Mouse (Mus musculus): ENCODE measurements around the gene Dnpep. TPM values are rescaled to one million over a fixed set of nuclear protein-coding genes. Genes with fewer than 3 reads are reported as not detected.

Gene Dnpep
- polyA plus RNA-seq, 1 experiment = 87.0 TPM

DNA sequence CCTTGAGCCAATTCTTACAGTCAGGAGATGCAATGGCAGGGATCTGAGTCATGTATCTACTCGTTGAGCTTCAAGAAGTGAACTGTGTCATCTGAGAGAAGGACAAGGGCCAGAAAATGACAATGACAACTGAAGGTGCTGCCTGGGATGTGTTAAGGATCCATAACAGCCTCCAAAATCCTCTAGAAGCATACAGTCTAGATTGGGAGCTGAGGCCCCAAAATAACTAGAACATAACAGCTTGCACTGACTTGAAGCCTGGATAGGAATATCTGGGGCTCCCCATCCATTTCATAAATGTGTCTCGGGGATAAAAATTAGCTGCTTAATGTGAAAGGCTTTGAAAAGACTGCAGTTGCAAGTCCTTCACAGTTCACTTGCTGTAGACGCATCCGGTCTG, 40.2 kb upstream of the Dnpep start:
- WGBS = 86% methylated on average over 4 of the region's 4 CpGs
- Histone ChIP-seq H3K27me3 (ENCODE audit: control insufficient read depth, insufficient read depth, low read length) (no peaks in the 10 kb centered on the region), H3K4me1 (ENCODE audit: control insufficient read depth, insufficient read depth, low read length) (peaks cover 15% of the 10 kb centered on the region; the same call in 1 of the 2 replicates), H3K4me3 (replicated peaks; ENCODE audit: insufficient read depth, low read depth, low read length) (no peak overlapping the region), H3K27ac (ENCODE audit: insufficient read depth, low read length) (no peak overlapping the region)
- TF ChIP-seq POLR2A (IDR thresholded peaks at IDR 0.05; ENCODE audit: borderline replicate concordance, insufficient read depth, low read length) (no peak), CTCF (IDR thresholded peaks at IDR 0.05; ENCODE audit: borderline replicate concordance, insufficient read depth, low read depth, low read length) (no peak)
- no peak for DNase-seq

DNA sequence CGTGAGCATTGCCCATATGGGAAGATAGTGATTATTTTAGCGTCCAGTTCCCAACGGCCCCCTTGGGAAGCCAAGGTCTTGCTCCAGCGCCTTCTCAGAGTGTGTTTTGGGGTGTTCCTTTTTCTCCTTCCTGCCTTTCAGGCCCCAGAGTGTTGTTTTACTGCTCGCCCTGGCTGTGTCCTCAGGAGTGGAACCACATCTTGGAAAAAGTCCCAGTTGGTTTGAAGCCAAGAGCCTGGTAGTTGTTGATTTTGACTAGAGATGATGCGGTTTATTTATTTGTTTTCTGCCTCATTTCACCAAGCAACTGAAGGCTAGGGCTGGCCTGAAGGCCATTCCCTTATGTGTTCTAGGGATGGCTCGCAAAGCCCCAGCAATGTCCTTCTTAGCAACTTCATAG, 39.5 kb upstream of the Dnpep start:
- Histone ChIP-seq H3K4me3 (replicated peaks; ENCODE audit: insufficient read depth, low read depth, low read length) (no peak overlapping the region), H3K27ac (ENCODE audit: insufficient read depth, low read length) (no peak overlapping the region), H3K4me1 (ENCODE audit: control insufficient read depth, insufficient read depth, low read length) (peaks cover 15% of the 10 kb centered on the region; the same call in 1 of the 2 replicates), H3K27me3 (ENCODE audit: control insufficient read depth, insufficient read depth, low read length) (no peaks in the 10 kb centered on the region)
- TF ChIP-seq CTCF (IDR thresholded peaks at IDR 0.05; ENCODE audit: borderline replicate concordance, insufficient read depth, low read depth, low read length) = no peak
- TF ChIP-seq POLR2A (IDR thresholded peaks at IDR 0.05; ENCODE audit: borderline replicate concordance, insufficient read depth, low read length) = no peak
- DNase-seq = peak; percentile 65 to 75
- WGBS = 23% methylated on average over 7 of the region's 7 CpGs

DNA sequence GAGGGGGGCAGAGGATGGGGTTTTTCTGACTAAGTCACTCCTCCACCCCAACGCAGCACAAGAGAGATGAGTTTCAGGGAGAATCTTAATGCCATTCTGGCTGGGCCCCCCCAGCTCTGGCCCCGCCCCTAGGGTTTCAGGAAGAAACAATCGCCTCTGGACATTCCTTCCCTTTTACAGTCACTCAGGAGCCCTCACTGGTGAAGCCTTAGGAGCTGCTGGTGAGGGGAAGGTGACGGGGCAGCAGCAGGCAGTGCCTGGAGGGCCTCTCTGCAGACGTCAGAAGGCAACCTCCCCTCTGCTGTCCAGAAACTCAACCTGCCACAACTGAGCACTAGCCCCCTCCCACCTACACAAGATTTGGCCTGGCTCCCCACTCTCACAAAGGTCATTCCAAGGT, 31.5 kb upstream of the Dnpep start:
- 76% methylated on average over 5 of the region's 5 CpGs for WGBS
- Histone ChIP-seq H3K27me3 (ENCODE audit: control insufficient read depth, insufficient read depth, low read length) (no peaks in the 10 kb centered on the region), H3K4me1 (ENCODE audit: control insufficient read depth, insufficient read depth, low read length) (no peaks in the 10 kb centered on the region), H3K27ac (ENCODE audit: insufficient read depth, low read length) (no peak overlapping the region), H3K4me3 (replicated peaks; ENCODE audit: insufficient read depth, low read depth, low read length) (no peak overlapping the region)
- DNase-seq = no peak
- no peak for TF ChIP-seq CTCF (IDR thresholded peaks at IDR 0.05; ENCODE audit: borderline replicate concordance, insufficient read depth, low read depth, low read length)
- no peak for TF ChIP-seq POLR2A (IDR thresholded peaks at IDR 0.05; ENCODE audit: borderline replicate concordance, insufficient read depth, low read length)

DNA sequence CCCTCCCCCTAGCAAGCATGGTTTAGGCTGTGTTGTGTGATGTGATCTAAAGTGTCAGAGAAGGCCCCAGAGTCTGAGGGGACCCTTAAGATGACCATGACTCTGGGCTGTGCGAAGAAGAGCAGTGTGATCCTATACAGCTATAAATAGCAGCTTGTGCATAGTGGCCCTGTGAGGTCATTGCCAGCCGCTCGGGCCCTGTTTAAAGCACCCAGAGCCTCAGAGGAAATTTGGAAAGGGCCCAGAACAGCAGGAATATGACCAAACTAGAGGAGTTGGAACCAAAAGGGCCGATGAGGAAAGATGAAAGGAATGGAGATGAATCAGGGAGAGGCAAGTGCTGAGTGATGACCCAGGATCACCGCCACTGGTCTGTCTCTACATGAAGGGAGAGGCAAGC, 29.5 kb upstream of the Dnpep start:
- no peaks in the 10 kb centered on the region for H3K4me1 ChIP-seq (ENCODE audit: control insufficient read depth, insufficient read depth, low read length)
- no peak for TF ChIP-seq POLR2A (IDR thresholded peaks at IDR 0.05; ENCODE audit: borderline replicate concordance, insufficient read depth, low read length)
- TF ChIP-seq CTCF (IDR thresholded peaks at IDR 0.05; ENCODE audit: borderline replicate concordance, insufficient read depth, low read depth, low read length) = no peak
- 77% methylated on average over 5 of the region's 5 CpGs for WGBS
- DNase-seq = no peak
- no peak overlapping the region for H3K27ac ChIP-seq (ENCODE audit: insufficient read depth, low read length)
- no peak overlapping the region for H3K4me3 ChIP-seq (replicated peaks; ENCODE audit: insufficient read depth, low read depth, low read length)
- H3K27me3 ChIP-seq (ENCODE audit: control insufficient read depth, insufficient read depth, low read length) = no peaks in the 10 kb centered on the region

DNA sequence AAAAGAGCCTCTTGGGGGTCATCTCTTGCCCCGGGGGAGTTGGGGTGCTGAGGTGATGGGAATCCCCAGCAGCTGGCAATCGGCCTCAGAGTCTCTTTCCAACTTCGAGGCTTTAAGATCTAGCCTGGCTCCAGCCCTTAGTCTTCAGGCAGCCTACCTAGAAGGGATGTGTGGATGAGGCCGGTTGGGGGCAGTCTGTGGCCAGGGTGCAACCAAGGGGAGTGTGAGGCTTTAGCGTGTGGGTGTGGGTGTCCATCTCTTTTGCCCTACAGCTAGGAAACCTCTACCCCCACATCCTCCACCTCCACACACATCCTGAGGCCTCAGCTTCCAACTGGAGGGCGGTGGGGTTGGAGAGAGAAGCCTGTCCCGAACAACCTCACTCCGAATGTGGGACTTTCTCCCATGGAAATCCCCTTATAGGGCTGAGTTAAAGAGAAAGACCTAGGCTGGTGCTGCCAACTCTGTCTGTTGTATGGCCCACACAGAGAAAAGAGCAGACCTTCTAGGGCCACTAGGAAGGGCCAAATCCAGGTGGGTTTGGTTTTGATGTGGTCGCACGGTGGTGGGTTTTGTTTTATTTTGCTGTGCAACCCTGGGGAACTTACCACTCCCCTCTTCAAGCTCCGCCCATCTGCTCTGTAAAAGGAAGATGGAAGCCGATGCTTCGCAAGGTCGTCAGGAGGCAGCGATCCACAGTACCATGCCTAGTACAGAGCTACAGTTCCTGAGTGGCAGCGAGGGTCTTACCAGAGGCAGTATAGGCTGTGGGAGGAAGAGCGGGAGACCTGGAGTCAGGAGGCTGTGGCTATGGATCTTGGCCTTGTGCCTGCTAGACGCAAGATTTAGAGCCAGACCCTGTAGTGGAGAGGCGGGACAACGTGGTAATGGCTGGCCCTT, 27.5 kb upstream of the Dnpep start:
- H3K4me3 ChIP-seq (replicated peaks; ENCODE audit: insufficient read depth, low read depth, low read length) = no peak overlapping the region
- WGBS = 67% methylated on average over 20 of the region's 20 CpGs
- no peaks in the 10 kb centered on the region for H3K4me1 ChIP-seq (ENCODE audit: control insufficient read depth, insufficient read depth, low read length)
- DNase-seq = no peak
- TF ChIP-seq CTCF (IDR thresholded peaks at IDR 0.05; ENCODE audit: borderline replicate concordance, insufficient read depth, low read depth, low read length) (peak; percentile 31; the same call in 1 of the 2 replicates), POLR2A (IDR thresholded peaks at IDR 0.05; ENCODE audit: borderline replicate concordance, insufficient read depth, low read length) (no peak)
- no peak overlapping the region for H3K27ac ChIP-seq (ENCODE audit: insufficient read depth, low read length)
- no peaks in the 10 kb centered on the region for H3K27me3 ChIP-seq (ENCODE audit: control insufficient read depth, insufficient read depth, low read length)

DNA sequence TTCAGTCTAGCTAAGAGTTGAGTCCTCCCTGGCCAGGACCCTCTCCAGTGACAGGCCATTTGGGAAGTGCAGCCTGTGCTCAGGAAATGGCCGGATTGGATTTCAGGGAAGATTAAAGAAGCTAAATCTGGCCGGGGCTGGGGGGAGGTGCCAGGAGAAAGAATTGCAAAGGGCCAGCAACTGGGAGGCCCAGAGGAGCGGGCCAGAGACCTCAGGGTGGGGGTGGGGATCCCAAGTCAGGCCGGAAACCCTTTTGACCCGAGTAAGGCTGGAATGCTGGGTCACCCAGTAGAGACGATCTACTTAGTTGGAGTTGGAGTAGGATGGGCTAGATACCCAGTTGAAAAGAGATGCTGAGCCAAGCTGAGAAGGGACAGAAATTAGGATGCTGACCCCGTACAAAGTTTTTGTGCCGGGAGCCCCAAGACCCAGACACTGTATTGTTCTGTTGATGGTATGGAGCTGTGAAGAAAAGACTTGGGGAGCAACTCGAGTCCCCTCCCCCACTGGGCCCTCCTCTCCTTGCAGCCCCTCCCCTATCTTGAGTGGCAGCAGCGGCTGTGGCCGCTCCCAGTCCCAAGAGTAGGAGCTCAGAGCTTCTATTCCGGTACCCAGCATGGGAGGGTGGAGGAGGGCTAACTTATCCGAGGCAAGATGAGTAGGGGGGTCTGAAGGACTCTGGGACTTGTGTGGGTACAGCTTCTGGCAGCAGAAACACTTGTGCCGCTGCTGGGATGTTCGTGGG, 26.7 kb upstream of the Dnpep start:
- 57% methylated on average over 15 of the region's 15 CpGs for WGBS
- DNase-seq = no peak
- Histone ChIP-seq H3K27me3 (ENCODE audit: control insufficient read depth, insufficient read depth, low read length) (no peaks in the 10 kb centered on the region), H3K4me1 (ENCODE audit: control insufficient read depth, insufficient read depth, low read length) (no peaks in the 10 kb centered on the region), H3K4me3 (replicated peaks; ENCODE audit: insufficient read depth, low read depth, low read length) (no peak overlapping the region), H3K27ac (ENCODE audit: insufficient read depth, low read length) (no peak overlapping the region)
- TF ChIP-seq CTCF (IDR thresholded peaks at IDR 0.05; ENCODE audit: borderline replicate concordance, insufficient read depth, low read depth, low read length) = no peak

DNA sequence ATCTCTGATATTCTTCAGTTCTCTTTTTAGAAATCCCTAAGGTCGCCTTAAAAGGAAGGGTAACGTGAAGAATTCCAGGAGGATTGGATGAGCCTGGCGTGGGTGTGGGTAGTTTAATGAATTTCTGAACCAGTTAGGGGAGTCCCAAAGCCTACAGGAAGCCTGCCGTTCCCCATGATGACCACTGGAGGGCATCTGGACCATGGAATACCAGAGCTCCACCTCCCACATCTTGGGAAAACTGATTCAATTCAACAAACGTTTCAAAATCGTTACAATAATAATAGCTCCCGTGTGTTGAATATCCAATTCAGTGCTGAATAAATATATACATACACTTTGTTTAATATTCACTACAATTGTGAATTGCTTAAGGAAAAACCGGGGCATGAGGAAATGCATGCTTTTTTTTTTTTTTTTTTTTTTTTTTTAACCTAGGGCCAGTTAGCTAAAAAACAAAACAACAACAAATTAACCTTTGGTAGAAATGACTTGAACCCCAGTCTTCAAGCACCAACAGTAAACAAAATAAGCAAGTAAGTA, 25.2 kb upstream of the Dnpep start:
- H3K4me1 ChIP-seq (ENCODE audit: control insufficient read depth, insufficient read depth, low read length) = no peaks in the 10 kb centered on the region
- peak; percentile 79 to 82 for DNase-seq
- peak; percentile 95 for TF ChIP-seq CTCF (IDR thresholded peaks at IDR 0.05; ENCODE audit: borderline replicate concordance, insufficient read depth, low read depth, low read length)
- no peak for TF ChIP-seq POLR2A (IDR thresholded peaks at IDR 0.05; ENCODE audit: borderline replicate concordance, insufficient read depth, low read length)
- no peak overlapping the region for H3K27ac ChIP-seq (ENCODE audit: insufficient read depth, low read length)
- 1% methylated on average over 8 of the region's 8 CpGs for WGBS
- no peak overlapping the region for H3K4me3 ChIP-seq (replicated peaks; ENCODE audit: insufficient read depth, low read depth, low read length)
- no peaks in the 10 kb centered on the region for H3K27me3 ChIP-seq (ENCODE audit: control insufficient read depth, insufficient read depth, low read length)

Data from cerebellum, adult 2 months (tissue).